Mouse (Mus musculus) E14TG2a.4 (cell line): Measurements from ENCODE around the gene Esam.

ENCODE experiments used
- H3K27me3 ChIP-seq: 2 replicates; pipeline ENCODE4 v1.6.1; 2014; ENCODE audit warnings: low read length, control low read depth; ENCODE audit not compliant: insufficient read depth
- H3K36me3 ChIP-seq: 2 replicates; pipeline ENCODE4 v1.6.1; 2014; ENCODE audit warnings: low read length, control low read depth; ENCODE audit not compliant: insufficient read depth
- H3K4me1 ChIP-seq: replicated peaks from 2 replicates; pipeline ENCODE4 v1.6.1; 2014; ENCODE audit warnings: low read depth, low read length, control low read depth
- H3K4me3 ChIP-seq: replicated peaks from 2 replicates; pipeline ENCODE4 v1.5.1; 2014; ENCODE audit warnings: mild to moderate bottlenecking, low read length
- H3K9me3 ChIP-seq: 2 replicates; pipeline ENCODE4 v1.6.1; 2014; ENCODE audit warnings: low read length, control low read depth
- CTCF ChIP-seq: conservative IDR thresholded peaks from 2 replicates; pipeline ENCODE4 v1.5.1; 2014; ENCODE audit warnings: low read length
- NANOG ChIP-seq: IDR thresholded peaks from 2 replicates; pipeline ENCODE4 v1.6.1; 2014; ENCODE audit warnings: borderline replicate concordance, low read length, mixed read lengths
- POU5F1 ChIP-seq: IDR thresholded peaks from 2 replicates; pipeline ENCODE4 v1.6.1; 2014; ENCODE audit warnings: low read length, borderline replicate concordance

Gene Esam

GRCm38 (mm10) chr9:37501170-37501569 is 26.7 kb upstream of the Esam start:
- TF ChIP-seq POU5F1 (no peak), NANOG (no peak), CTCF (no peak)
- Histone ChIP-seq H3K4me1 (peaks cover 80% of the 10 kb centered on the region), H3K27me3 (no peaks in the 10 kb centered on the region), H3K36me3 (peaks cover 66% of the 10 kb centered on the region), H3K4me3 (no peak overlapping the region), H3K9me3 (no peaks in the 10 kb centered on the region)

DNA sequence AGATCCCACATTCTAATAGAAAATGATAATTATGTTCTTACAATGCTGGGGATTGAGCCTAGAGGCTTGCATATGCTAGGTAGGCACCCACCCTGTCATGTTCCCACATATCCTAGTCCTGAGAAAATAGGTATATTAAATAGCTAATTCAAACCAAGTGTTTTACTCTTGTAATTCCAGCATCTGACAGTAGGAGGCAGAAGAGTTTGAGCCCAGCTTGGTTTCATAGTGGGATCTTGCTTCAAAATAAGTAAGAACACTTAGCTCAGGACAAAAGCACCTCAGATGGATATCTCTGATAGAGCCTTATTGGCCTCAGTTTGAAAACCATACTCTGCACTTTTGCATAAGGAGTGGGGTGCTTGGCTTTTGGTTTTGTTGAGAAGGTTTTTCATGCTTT is 23.5 kb upstream of the Esam start:
- peaks cover 68% of the 10 kb centered on the region for H3K4me1 ChIP-seq
- peaks cover 58% of the 10 kb centered on the region for H3K36me3 ChIP-seq
- H3K4me3 ChIP-seq, result no peak overlapping the region
- no peaks in the 10 kb centered on the region for H3K9me3 ChIP-seq
- peak; percentile 78 for TF ChIP-seq CTCF
- TF ChIP-seq POU5F1, result no peak
- H3K27me3 ChIP-seq, result no peaks in the 10 kb centered on the region

DNA sequence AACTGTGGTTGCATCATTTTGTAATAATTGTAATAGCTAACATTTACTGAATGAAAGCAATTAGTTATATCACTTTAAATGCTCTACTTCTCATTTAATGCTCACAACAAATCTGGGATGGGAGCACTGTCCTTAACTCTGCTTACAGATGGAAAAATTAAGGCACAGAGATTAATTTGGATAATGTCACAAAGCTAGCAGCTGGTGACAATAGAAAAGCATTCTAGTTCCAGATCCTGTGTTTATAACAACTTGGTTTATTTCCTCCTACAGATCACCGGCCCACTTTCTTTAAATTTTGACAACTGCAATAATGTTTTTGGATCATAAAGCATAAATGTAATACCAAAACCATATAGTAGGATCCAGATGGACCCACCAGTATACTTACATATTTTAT is 21.9 kb upstream of the Esam start:
- Histone ChIP-seq H3K36me3 (peaks cover 48% of the 10 kb centered on the region), H3K27me3 (no peaks in the 10 kb centered on the region), H3K4me1 (peaks cover 55% of the 10 kb centered on the region), H3K4me3 (no peak overlapping the region), H3K9me3 (peaks cover 9% of the 10 kb centered on the region)
- TF ChIP-seq CTCF (no peak), NANOG (no peak), POU5F1 (no peak)

DNA sequence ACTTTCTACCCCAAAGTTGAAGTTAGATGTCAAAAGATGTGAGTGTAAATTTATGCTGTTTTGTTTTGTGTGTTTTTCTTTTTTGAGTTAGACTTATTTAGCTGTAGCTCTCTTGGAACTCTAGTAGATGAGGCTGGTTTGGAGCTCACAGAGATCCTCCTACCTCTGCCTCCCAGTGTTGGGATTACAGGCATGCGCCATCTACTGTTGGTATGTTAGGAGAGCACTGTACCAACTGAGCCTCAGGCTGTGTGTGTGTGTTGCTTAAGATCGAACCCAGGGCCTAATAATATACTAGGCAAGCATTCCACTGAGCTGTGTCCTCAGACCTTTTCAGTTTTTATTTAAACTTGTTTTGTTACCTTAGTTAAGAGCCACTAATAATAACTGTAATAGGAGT is 15.8 kb upstream of the Esam start:
- Histone ChIP-seq H3K4me3 (no peak overlapping the region), H3K27me3 (no peaks in the 10 kb centered on the region), H3K36me3 (peaks cover 38% of the 10 kb centered on the region), H3K9me3 (peaks cover 18% of the 10 kb centered on the region), H3K4me1 (peaks cover 57% of the 10 kb centered on the region)
- TF ChIP-seq POU5F1 (no peak), NANOG (no peak), CTCF (no peak)

DNA sequence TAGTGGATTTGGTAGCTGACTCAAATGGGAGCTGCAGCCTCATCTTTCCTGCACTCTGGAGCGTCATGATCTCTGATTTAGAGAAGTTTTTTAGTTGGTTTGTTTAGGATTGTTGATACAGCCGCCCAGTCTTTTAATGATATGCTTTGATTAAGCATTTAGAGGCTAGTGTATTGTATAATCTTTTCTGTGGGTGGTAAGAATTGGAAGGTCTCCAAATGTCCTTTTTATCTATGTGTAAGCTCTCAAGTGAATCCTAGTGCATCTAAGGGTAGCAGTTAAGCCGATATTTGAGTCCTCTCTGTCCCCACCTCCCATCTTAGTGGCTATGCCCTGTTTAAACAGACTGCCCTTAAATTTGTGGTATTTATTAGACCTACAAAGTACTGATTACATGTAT is 13.4 kb upstream of the Esam start:
- Histone ChIP-seq H3K9me3 (peaks cover 18% of the 10 kb centered on the region), H3K4me1 (peaks cover 49% of the 10 kb centered on the region)

GRCm38 (mm10) chr9:37517467-37517866 is 10.4 kb upstream of the Esam start:
- Histone ChIP-seq H3K36me3 (peaks cover 72% of the 10 kb centered on the region), H3K4me3 (no peak overlapping the region), H3K27me3 (no peaks in the 10 kb centered on the region), H3K4me1 (peaks cover 49% of the 10 kb centered on the region), H3K9me3 (no peaks in the 10 kb centered on the region)
- TF ChIP-seq CTCF, result no peak
- TF ChIP-seq NANOG, result no peak
- no peak for TF ChIP-seq POU5F1

More for the DNA sequence above, 13.4 kb upstream of the Esam start:
- H3K27me3 ChIP-seq, result no peaks in the 10 kb centered on the region
- peaks cover 51% of the 10 kb centered on the region for H3K36me3 ChIP-seq
- no peak overlapping the region for H3K4me3 ChIP-seq
- TF ChIP-seq NANOG (no peak), POU5F1 (no peak), CTCF (no peak)

GRCm38 (mm10) chr9:37518991-37519390 is 8.9 kb upstream of the Esam start:
- H3K36me3 ChIP-seq, result peaks cover 75% of the 10 kb centered on the region
- H3K4me1 ChIP-seq, result peaks cover 37% of the 10 kb centered on the region
- H3K27me3 ChIP-seq, result no peaks in the 10 kb centered on the region
- H3K9me3 ChIP-seq, result no peaks in the 10 kb centered on the region
- TF ChIP-seq CTCF, result no peak
- TF ChIP-seq NANOG, result no peak
- TF ChIP-seq POU5F1, result no peak
- H3K4me3 ChIP-seq, result no peak overlapping the region

GRCm38 (mm10) chr9:37519995-37520394 is 7.9 kb upstream of the Esam start:
- Histone ChIP-seq H3K4me1 (peaks cover 32% of the 10 kb centered on the region), H3K9me3 (no peaks in the 10 kb centered on the region)
- TF ChIP-seq CTCF, result no peak
- TF ChIP-seq NANOG, result no peak
- no peak for TF ChIP-seq POU5F1

GRCm38 (mm10) chr9:37525461-37525860 is 2.4 kb upstream of the Esam start:
- Histone ChIP-seq H3K4me3 (no peak overlapping the region), H3K9me3 (no peaks in the 10 kb centered on the region), H3K4me1 (peaks cover 60% of the 10 kb centered on the region), H3K27me3 (peaks cover 38% of the 10 kb centered on the region), H3K36me3 (peaks cover 53% of the 10 kb centered on the region)
- TF ChIP-seq POU5F1 (no peak), NANOG (peak; percentile 54; the same call in 1 of the 2 replicates)

More at GRCm38 (mm10) chr9:37519995-37520394, 7.9 kb upstream of the Esam start:
- Histone ChIP-seq H3K27me3 (no peaks in the 10 kb centered on the region), H3K4me3 (no peak overlapping the region), H3K36me3 (peaks cover 80% of the 10 kb centered on the region)
